Mouse (Mus musculus): ENCODE data around the gene Psmc6. TPM values are rescaled to one million over a fixed set of nuclear protein-coding genes. Genes with fewer than 3 reads are reported as not detected.
A peak's percentile ranks its signal among the peaks of the same experiment; 100 is the strongest.

The Psmc6 gene
- 5.0 and 7.5 TPM in 2 replicates for polyA plus RNA-seq (2012)

DNA sequence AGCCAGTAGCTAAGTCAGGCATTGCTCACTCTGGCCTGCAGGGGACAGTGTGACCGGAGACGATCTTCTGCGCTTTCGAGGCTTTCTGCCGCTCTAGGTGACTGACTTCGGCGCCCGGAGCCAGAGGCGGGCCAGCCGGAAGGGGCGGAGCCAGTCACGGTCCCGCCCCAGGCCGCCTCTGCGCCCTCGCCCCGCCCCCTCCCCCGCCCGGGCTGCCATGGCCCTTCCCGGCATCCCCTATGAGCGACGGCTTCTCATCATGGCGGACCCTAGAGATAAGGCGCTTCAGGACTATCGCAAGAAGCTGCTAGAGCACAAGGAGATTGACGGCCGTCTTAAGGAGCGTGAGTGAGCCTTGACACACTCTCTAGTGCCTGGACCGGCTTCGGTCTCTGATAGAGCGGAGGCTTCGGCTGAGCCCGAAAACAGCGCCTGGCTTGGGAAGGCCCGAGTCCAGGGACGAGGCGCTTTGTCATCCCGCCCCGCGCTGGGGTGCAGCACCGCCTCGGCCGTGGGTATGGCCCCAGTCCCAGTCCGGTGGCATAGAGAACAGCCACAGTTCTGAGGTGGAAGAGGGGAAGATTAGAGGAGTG is at the start of gene Psmc6:
Gene Psmc6 (plus strand): TSS at position 200 of the 593 bp plus-strand sequence.
- TF ChIP-seq GATA1 (IDR thresholded peaks at IDR 0.05; ENCODE audit: low read length), result no peak

DNA sequence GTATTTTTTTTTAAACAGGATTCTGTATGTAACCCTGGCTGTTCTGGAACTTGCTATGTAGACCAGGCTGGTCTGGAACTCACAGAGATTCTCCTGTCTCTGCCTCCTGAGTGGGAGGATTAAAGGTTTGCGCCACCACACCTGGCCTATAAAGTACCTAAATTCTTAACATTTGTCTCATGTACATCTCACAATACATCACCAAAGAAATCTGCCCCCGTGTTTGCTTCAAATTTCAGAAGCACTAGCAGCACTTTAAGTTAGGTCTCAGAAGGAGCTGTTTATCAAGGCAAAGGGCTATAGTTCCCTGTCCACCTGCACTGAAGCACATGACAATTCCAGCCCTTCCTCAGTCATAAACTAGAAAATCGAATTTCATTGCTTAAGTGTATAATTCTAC is 47.5 kb upstream of the Psmc6 start:
- TF ChIP-seq GATA1 (IDR thresholded peaks at IDR 0.05; ENCODE audit: low read length), result no peak

DNA sequence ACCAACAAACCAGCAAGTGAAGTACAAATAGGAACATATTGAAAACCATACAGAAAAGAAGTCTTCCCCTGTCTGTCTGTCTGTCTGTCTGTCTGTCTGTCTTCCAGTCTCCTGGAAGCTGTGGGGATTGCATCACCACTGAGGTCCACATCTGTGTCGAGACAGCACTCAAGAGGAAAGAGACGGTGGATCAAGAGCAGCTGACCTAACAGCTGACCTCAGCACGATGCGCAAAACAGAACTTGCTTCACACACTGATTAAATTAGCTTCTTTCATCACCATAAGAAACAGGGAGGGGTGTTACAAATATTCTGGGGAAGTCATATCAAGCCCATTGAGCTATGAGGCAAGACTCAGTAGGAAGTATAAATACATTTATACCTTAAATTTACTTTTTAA is 38.0 kb upstream of the Psmc6 start:
- no peak for TF ChIP-seq GATA1 (IDR thresholded peaks at IDR 0.05; ENCODE audit: low read length)

DNA sequence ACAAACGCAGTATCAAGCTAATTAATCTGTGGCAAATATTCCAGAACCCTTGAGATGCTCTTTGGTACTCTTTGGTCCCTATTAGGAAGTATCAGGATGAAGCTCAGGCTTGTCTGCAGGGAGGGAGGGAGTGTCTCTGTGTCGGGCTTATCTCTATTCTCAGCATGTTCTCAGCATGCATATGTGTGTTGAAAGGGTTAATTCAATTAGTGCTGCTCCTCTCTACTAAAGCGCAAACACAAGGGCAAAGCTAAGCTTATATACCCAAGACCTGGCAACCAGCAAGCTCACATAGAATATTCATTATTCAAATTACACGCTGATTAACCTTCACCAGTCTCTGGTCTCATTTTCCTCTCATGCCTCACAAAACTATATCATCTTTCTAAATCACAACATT is 25.6 kb upstream of the Psmc6 start:
- no peak for TF ChIP-seq GATA1 (IDR thresholded peaks at IDR 0.05; ENCODE audit: low read length)

DNA sequence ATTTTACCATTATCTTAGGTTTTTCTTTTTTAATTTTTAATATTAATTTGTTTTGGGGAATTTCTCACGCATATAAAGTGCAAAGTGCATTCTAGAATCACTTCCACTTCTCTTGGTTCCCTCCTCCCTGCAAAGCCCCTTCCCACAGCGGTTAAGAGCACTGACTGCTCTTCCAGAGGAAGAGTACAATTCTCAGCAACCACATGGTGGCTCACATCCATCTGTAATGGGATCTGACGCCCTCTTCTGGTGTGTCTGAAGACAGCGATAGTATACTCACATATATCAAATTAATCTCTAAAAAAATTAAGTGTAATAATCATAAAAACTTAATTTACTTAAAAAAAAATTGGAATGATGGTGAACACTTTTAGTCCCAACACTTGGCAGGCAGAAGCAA is 25.2 kb upstream of the Psmc6 start:
- TF ChIP-seq GATA1 (IDR thresholded peaks at IDR 0.05; ENCODE audit: low read length), result no peak

DNA sequence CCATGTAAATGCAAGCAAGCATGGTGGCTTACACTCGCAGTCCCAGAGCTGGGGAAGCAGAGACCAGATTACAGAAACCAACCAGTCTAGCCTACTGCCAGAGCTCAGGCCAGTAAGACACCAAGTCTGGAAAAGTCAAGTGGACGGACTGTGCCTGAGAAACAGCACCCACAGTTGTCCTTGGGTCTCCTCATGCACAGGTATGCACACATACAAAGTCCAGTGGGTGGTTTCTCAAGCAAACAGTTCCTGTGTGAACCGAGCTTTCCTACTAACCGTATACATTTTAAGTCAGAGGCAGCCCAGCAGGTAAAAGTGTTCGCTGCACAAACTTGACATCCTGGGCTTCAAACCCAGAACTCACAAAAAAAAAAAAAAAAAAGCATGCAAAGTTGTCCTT is 23.7 kb upstream of the Psmc6 start:
- no peak for TF ChIP-seq GATA1 (IDR thresholded peaks at IDR 0.05; ENCODE audit: low read length)

DNA sequence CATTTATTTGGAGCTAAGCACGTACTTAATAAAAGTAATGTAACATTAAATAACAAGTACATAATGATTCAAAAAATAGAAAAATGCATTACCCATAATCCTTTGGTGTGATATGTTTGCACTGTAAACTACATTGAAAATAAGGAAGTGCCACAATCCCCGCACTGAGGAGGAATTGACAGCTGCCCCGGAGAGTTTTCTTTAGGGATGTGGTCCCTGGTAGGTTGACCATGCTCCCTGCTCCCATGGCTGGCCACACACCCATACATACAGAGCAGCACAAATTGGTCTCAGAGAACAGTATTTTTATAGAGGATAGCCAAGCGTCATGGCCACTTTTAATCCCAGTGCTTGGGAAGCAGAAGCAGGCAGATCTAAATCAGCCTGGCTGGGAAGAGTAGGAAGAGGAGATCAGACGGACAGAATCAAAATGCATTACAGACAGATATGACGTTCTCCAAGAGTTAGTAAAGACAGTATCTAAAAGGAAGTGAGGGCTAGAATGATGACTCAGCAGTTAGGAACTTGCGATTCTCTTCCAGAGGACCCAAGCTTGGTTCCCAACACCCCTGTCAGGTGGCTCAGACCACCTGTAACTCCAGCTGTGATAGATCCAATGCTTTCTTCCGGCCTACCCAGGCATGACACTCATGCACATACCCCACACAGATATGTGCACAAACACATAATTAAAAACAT is 21.8 kb upstream of the Psmc6 start:
- peak; percentile 5 for TF ChIP-seq GATA1 (IDR thresholded peaks at IDR 0.05; ENCODE audit: low read length)

DNA sequence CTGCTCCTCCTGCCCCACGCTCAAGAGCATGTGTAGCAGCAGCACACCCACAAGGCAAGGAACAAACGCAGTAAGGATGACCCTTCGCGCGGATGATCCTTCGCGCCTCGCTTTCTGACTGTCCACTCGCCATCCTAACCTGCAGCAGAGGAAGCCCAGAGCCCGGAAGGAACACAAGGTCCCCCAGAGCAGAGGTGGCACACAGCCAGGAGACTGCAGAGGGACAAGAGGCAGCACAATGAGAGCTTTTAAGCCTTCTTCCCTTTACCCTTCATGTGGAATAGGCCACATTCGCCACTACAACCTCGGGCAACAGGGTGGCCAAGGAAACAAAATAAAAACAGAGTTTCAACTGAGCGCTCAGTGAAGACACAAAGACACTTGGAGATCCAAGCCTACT is 19.9 kb upstream of the Psmc6 start:
- no peak for TF ChIP-seq GATA1 (IDR thresholded peaks at IDR 0.05; ENCODE audit: low read length)

DNA sequence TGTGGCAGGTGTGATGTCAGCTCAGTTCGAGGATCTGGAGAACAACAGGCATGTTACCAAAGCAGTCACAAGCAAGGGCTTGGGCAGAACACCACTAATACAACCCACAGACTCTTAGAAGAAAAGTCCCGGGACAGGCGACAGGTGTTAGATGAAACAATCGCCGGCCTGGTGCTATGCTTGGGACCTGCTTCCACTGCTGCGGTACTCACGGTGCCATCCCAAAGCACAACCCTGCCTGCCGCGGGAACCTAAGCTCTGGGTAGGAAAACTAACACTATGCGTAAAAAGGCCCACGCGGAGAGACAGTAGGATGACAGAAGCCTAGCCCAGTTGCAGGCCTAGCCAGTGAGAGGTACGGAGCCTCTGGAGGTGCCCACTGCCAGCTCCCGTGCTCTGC is 19.5 kb upstream of the Psmc6 start:
- no peak for TF ChIP-seq GATA1 (IDR thresholded peaks at IDR 0.05; ENCODE audit: low read length)

DNA sequence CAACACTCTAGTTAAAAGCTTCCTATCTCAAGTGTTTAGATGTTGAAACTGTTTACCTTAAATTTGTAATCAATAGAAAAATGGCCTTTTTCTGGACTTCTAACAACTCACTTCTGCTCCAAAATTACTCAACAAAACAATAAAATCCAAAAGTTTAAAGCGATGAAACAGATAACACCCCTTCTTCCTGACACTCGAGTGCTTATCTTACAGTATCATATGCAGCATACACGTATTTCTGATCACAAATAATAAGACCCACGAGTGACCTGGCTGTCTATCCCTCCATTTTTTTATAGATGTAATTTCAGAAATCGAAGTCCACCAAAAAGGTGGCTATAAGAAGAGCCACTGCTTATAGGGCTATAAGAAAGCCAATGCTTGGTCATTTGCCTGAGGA is 12.7 kb upstream of the Psmc6 start:
- TF ChIP-seq GATA1 (IDR thresholded peaks at IDR 0.05; ENCODE audit: low read length), result no peak

DNA sequence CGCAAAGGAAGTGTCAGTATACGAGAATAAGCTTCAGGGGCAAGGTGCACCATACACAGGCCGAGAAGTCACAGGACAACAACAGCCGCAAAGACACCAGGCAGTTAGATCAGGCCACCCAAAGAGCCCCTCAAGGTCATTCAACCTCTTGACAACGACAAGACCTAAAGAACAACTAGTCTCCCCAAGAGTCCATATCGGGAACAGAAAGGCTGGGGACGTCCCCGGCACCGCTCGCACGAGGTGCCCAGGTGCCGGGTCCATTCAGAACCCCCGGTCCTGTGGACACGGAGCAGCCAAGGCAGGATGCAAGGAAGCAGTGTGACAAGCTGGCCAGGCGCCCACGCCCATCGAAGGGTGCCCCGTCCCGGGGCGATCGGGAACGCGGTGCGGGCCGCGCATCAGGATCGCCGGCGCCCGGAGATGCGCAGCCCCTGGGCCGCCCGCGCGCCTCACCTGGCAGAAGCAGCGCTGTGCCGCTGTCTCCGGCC is 11.6 kb upstream of the Psmc6 start:
- no peak for TF ChIP-seq GATA1 (IDR thresholded peaks at IDR 0.05; ENCODE audit: low read length)

DNA sequence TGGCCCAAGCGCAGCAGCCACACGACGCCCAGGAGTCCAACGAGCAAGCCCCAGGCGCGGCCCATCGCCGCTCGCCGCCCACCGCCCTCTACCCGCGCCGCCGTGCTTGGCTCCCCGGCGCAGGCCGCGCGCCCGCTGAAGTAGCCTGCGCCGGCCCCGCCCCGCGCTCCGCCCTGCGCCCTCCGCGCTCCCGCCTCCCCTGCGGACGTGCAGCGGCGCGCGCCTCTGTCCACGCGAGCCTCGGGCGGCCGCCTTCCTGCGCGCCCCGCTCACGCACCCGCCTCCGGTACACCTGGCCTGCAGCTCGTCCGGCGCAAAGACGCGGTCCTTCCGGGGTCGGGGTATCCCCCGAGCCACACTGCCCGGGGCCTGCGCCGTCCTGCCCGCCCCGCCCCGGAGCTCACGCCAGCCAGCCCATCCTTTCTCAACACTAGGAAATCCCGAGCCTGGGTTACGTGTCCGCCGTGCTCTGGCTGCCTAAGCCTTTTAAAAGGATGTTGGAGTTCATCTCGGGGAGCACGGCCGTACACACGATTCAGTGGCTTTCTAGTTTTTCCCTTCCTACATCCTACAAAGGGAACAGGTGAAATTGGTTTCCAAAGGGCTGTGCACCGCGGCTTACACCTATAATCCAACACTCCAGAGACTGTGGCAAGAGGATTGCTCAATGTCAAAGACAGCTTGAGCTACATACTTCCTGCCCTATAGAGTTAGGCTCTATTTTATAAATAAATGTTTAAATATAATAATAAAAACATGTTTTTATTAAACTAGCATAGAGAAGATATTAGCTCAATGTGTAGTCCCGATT is 11.0 kb upstream of the Psmc6 start, which contains the start of gene Ero1l:
Gene Ero1l (minus strand): TSS at position 346 of the 811 bp plus-strand sequence.
- no peak for TF ChIP-seq GATA1 (IDR thresholded peaks at IDR 0.05; ENCODE audit: low read length)

DNA sequence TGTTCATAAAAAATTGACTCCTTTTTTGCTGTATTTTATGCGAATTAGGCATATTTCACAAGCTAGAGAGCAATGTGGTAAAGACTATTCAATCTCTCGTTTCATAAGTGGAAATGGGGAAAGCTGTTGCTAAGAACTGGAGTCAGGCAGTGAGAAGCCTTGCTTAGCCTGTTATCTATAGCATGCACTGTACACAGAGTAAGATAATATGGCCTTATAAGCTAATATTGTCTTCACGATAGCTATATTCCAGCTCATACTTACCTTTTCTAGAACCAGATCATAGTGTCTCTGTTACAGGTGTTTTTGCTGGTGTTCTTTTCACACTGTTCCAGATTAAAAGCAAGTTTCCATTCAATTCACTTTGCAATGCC is 10.4 kb upstream of the Psmc6 start:
- peak; percentile 64 for TF ChIP-seq GATA1 (IDR thresholded peaks at IDR 0.05; ENCODE audit: low read length)

DNA sequence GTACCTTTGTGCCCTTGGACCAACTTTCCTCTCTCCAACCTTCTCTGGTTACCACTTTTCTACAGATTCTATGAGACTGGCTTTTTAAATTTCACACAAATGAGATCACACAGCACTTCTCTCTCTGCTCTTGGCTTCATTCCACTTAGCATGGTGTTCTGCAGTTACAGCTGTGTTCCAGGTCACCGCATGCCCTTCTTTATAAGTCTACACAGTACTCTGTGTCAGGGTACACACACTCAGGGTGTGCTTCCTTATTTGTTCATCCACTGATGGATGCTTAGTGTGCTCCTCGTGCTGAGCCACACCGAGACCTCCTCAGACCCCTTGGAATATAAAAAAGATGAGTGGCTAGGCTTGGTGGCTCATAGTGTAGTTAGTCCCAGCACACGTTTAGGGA is 9.5 kb upstream of the Psmc6 start:
- TF ChIP-seq GATA1 (IDR thresholded peaks at IDR 0.05; ENCODE audit: low read length), result no peak

DNA sequence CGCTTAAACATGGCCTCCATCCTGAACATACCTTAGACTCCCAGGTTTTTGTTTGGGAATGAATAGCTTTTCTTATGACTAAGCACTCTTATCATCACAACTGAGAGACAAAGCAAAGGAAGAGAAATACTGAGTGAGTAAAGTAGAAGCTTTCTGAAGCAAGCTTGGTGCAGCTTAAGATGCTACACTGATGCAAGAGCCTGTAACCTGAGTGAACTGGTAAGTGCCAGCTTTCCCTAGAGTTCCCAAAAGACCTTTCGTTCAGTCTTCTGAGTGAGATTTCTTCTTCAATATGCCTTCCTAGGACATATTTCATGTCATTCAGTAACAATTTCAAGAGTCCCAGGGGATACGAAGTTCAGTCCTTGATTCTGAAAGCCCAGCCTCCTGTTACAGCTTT is 8.5 kb upstream of the Psmc6 start:
- no peak for TF ChIP-seq GATA1 (IDR thresholded peaks at IDR 0.05; ENCODE audit: low read length)

DNA sequence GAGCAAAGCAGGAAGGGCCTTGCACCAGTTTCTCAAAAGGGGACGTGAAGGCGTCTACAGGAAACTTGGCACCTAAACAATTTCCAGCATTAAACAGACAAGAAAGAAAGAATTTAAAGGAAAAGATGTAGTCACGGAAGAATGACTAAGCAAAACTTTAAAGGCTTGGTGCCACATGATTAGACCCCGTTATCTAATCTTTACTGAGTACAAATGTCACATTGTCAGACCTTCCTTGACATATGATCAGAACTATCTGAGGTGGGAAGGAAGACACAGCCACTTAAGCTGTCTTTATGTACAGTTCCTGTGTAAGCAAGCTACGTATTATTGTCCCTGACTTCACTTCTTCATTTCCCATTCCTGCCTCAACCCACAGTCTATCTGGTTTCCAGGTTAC is 8.0 kb upstream of the Psmc6 start:
- peak; percentile 96 for TF ChIP-seq GATA1 (IDR thresholded peaks at IDR 0.05; ENCODE audit: low read length)
